Mouse (Mus musculus): ENCODE measurements around the gene Mettl17.

The Mettl17 gene

GRCm38 (mm10) chr14:51929968-51930367, 45.3 kb downstream of the Mettl17 start:
- no peak for DNase-seq

- no peak for DNase-seq
These were observed 46.2 kb downstream of the Mettl17 start for GRCm38 (mm10) chr14:51930824-51931223.

- DNase-seq, result no peak
These were observed 47.7 kb downstream of the Mettl17 start for GRCm38 (mm10) chr14:51932092-51933020.

GRCm38 (mm10) chr14:51939005-51939404, 54.4 kb downstream of the Mettl17 start:
- no peak for DNase-seq

- no peak for DNase-seq
These were observed 56.4 kb downstream of the Mettl17 start for GRCm38 (mm10) chr14:51940944-51941560.

- no peak for DNase-seq
These were observed 56.9 kb downstream of the Mettl17 start for GRCm38 (mm10) chr14:51941577-51941976.

GRCm38 (mm10) chr14:51942236-51942635, 57.6 kb downstream of the Mettl17 start:
- DNase-seq, result no peak
